Mouse (Mus musculus) adrenal gland, postnatal 4 days (tissue): ENCODE data around the gene Lcn4. TPM values are rescaled to one million over a fixed set of nuclear protein-coding genes. Genes with fewer than 3 reads are reported as not detected.
"Not testable (repeated sequence)": the region's sequence is repeated elsewhere in the genome, so short reads cannot be mapped to it uniquely, and the experiment has no call there.

Source experiments
- DNase-seq, 2 experiments: peaks; one replicate each; pipeline ENCODE4 v3.0.0; 2021 to 2022; ENCODE audit warnings: low spot score in 2 of 2, mixed read lengths in 2 of 2
- long read RNA-seq, 2 experiments: library from polyadenylated mRNA; stranded (forward); transcript quantifications; one replicate each; pipeline ENCODE4 v2.0.0; 2021
- total RNA-seq, 2 experiments: library from RNA; stranded (reverse); gene quantifications; 2 replicates each; pipeline ENCODE4 v1.2.3; 2021

Gene Lcn4
- not detected for total RNA-seq
- long read RNA-seq, experiment 1 = 0 reads
- long read RNA-seq, experiment 2 = 0 reads

GRCm38 (mm10) chr2:26671182-26671581 is at the start of gene Lcn4:
Gene Lcn4, minus strand, starts transcription at chr2:26671282.
- no peak for DNase-seq

- no peak for DNase-seq
These were observed 15.1 kb upstream of the Lcn4 start for GRCm38 (mm10) chr2:26686171-26686675.

GRCm38 (mm10) chr2:26668746-26669145 is 2.3 kb downstream of the Lcn4 start:
- DNase-seq = no peak

- DNase-seq = not testable (repeated sequence)
These were observed 7.5 kb downstream of the Lcn4 start for GRCm38 (mm10) chr2:26663551-26663950.

GRCm38 (mm10) chr2:26663112-26663511 is 8.0 kb downstream of the Lcn4 start:
- DNase-seq = no peak

- no peak for DNase-seq
These were observed 8.6 kb downstream of the Lcn4 start for GRCm38 (mm10) chr2:26662509-26662882.

GRCm38 (mm10) chr2:26661768-26662508 is 9.1 kb downstream of the Lcn4 start:
- no peak for DNase-seq

GRCm38 (mm10) chr2:26661143-26661752 is 9.8 kb downstream of the Lcn4 start:
- no peak for DNase-seq

- no peak for DNase-seq
These were observed 13.7 kb downstream of the Lcn4 start for GRCm38 (mm10) chr2:26657426-26657825.

GRCm38 (mm10) chr2:26654687-26655086 is 16.4 kb downstream of the Lcn4 start:
- DNase-seq = no peak

GRCm38 (mm10) chr2:26646643-26647293 is 24.3 kb downstream of the Lcn4 start:
- DNase-seq = peak; percentile 38 to 42

- DNase-seq = no peak
These were observed 27.1 kb downstream of the Lcn4 start for GRCm38 (mm10) chr2:26643942-26644341.

- DNase-seq = no peak
These were observed 30.0 kb downstream of the Lcn4 start for GRCm38 (mm10) chr2:26641006-26641647.

GRCm38 (mm10) chr2:26639838-26640830 is 30.9 kb downstream of the Lcn4 start:
- peak; percentile 95 to 99 for DNase-seq

- DNase-seq = no peak
These were observed 32.0 kb downstream of the Lcn4 start for GRCm38 (mm10) chr2:26639083-26639482.

- DNase-seq = no peak
These were observed 32.5 kb downstream of the Lcn4 start for GRCm38 (mm10) chr2:26638572-26638971.

GRCm38 (mm10) chr2:26638039-26638438 is 33.0 kb downstream of the Lcn4 start:
- no peak for DNase-seq

GRCm38 (mm10) chr2:26637316-26637932 is 33.7 kb downstream of the Lcn4 start:
- no peak for DNase-seq

- no peak for DNase-seq
These were observed 34.8 kb downstream of the Lcn4 start for GRCm38 (mm10) chr2:26636325-26636635.
